Mouse (Mus musculus) midbrain, embryonic 12.5 days (tissue): Measurements from ENCODE around the gene Olfr960. TPM values are rescaled to one million over a fixed set of nuclear protein-coding genes. Genes with fewer than 3 reads are reported as not detected.

ENCODE experiments used
- ATAC-seq: fragments of 200-750 bp; cut with Nextera tagmentation; 2 replicates; pipeline ENCODE4 v1.8.0; 2017; ENCODE audit warnings: low read depth, moderate TSS enrichment, moderate library complexity; ENCODE audit not compliant: low FRiP score
- H3K27ac ChIP-seq: fragments of 300-500 bp; sonication (generic); replicated peaks from 2 replicates; pipeline ENCODE4 v1.5.1; 2016; ENCODE audit warnings: mild to moderate bottlenecking
- H3K27me3 ChIP-seq: fragments of 300-500 bp; sonication (generic); 2 replicates; pipeline ENCODE4 v1.6.1; 2016; ENCODE audit warnings: mild to moderate bottlenecking
- H3K36me3 ChIP-seq: fragments of 300-500 bp; sonication (generic); 2 replicates; pipeline ENCODE4 v1.6.1; 2016
- H3K4me1 ChIP-seq: fragments of 300-500 bp; sonication (generic); 2 replicates; pipeline ENCODE4 v1.6.1; 2016
- H3K4me2 ChIP-seq: fragments of 300-500 bp; sonication (generic); replicated peaks from 2 replicates; pipeline ENCODE4 v1.6.1; 2016; ENCODE audit warnings: mild to moderate bottlenecking, moderate library complexity
- H3K4me3 ChIP-seq: fragments of 300-500 bp; sonication (generic); 2 replicates; pipeline ENCODE4 v1.5.1; 2016; ENCODE audit warnings: mild to moderate bottlenecking
- H3K9ac ChIP-seq: fragments of 300-500 bp; sonication (generic); replicated peaks from 2 replicates; pipeline ENCODE4 v1.6.1; 2016; ENCODE audit warnings: mild to moderate bottlenecking, moderate library complexity
- H3K9me3 ChIP-seq: fragments of 300-500 bp; sonication (generic); 2 replicates; pipeline ENCODE4 v1.6.1; 2016; ENCODE audit warnings: mild to moderate bottlenecking
- WGBS: fragments of 180-500 bp; shearing (Covaris S2); methylation state at CpG from one replicate; pipeline ENCODE4 v1.1.7; 2016; 5-methylcytosine and 5-hydroxymethylcytosine counted together
- polyA plus RNA-seq: library from polyadenylated mRNA; unstranded; fragments of >200 nt; fragmentation: Nextera tagmentation; extraction: Ambion mirVana; gene quantifications from 2 replicates; pipeline ENCODE4 v1.2.1, GENCODE M21; 2016

The Olfr960 gene
- polyA plus RNA-seq = not detected in 2 replicates

DNA sequence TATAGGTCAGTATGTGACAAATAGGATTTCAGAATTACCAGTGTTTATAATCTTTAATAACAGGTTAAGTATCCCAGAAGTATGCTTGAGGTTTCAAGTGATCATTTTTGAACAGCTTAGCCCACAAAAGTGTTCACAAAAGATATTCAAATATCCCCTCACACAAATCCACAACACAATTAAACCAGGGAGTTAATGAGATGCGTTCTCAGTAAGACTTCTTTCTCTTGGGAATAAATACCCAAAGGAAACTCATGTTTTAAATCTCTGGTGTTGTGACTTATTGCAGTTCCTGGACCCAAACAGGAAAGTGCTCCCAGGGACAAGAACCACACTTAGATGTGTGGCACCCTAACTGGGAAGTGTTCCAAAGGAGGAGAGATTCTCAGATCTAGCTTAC is at the start of gene Olfr960:
Gene Olfr960, plus strand, starts transcription at position 301 of the 400 bp plus-strand sequence.
- no peak within 1 kb of the TSS for H3K27ac ChIP-seq
- H3K9me3 ChIP-seq = no peaks in the 10 kb centered on the region
- no peak within 1 kb of the TSS for H3K9ac ChIP-seq
- WGBS = 56% methylated on average over 1 of the region's 1 CpGs
- no peaks in the 10 kb centered on the region for H3K4me1 ChIP-seq
- no peak for ATAC-seq
- H3K27me3 ChIP-seq = no peaks in the 10 kb centered on the region
- H3K36me3 ChIP-seq = no peaks in the 10 kb centered on the region
- no peak within 1 kb of the TSS for H3K4me3 ChIP-seq
- H3K4me2 ChIP-seq = no peak within 1 kb of the TSS

DNA sequence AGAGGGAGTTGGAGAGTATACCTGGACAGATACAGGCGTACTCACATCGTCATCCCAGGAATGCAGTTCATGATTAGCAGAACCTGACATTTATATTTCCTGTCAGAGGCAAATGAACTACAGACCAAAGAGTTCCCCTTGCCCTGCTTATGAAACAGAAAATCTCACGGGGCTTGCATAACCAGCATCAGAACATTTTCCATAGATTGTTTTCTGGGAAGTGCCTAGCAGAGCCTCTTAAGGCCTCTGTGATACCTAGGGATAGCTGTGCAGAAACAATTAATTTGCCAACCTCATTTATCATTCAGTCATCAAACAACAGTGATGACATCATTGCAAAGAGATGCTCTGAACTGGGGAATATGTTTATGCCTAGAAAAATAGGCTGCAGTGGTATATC is 45.7 kb upstream of the Olfr960 start, which contains the start of gene Olfr959:
Gene Olfr959, minus strand, starts transcription at position 101 of the 400 bp plus-strand sequence.
- Histone ChIP-seq H3K4me2 (no peak within 1 kb of the TSS), H3K4me1 (no peaks in the 10 kb centered on the region), H3K36me3 (no peaks in the 10 kb centered on the region), H3K27ac (no peak within 1 kb of the TSS), H3K9ac (no peak within 1 kb of the TSS), H3K9me3 (no peaks in the 10 kb centered on the region), H3K27me3 (no peaks in the 10 kb centered on the region), H3K4me3 (no peak within 1 kb of the TSS)
- no peak for ATAC-seq
- WGBS = 89% methylated on average over 3 of the region's 3 CpGs

DNA sequence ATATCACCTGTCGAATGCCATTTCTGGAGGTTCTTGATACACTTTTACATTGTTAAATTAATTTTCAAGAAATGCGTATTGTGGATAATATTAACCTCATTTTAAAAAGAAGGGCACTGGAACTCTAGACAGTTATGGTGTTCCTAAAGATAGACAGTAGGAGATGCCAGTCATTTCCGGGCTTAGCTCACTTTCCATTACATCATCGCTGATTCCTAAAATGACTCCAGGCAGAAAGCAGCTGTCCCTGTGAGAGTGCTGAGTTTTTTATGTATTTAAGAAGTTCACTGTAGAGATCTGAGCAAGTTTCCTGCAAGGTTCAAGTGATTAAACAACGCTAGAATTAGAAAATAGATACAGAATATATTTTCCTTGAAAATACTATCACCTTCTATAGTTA is 44.1 kb upstream of the Olfr960 start:
- Histone ChIP-seq H3K9ac (no peak overlapping the region), H3K9me3 (no peaks in the 10 kb centered on the region), H3K4me2 (no peak overlapping the region), H3K36me3 (no peaks in the 10 kb centered on the region), H3K27ac (no peak overlapping the region), H3K4me3 (no peak overlapping the region), H3K27me3 (no peaks in the 10 kb centered on the region), H3K4me1 (no peaks in the 10 kb centered on the region)
- no peak for ATAC-seq
- 91% methylated on average over 5 of the region's 5 CpGs for WGBS

DNA sequence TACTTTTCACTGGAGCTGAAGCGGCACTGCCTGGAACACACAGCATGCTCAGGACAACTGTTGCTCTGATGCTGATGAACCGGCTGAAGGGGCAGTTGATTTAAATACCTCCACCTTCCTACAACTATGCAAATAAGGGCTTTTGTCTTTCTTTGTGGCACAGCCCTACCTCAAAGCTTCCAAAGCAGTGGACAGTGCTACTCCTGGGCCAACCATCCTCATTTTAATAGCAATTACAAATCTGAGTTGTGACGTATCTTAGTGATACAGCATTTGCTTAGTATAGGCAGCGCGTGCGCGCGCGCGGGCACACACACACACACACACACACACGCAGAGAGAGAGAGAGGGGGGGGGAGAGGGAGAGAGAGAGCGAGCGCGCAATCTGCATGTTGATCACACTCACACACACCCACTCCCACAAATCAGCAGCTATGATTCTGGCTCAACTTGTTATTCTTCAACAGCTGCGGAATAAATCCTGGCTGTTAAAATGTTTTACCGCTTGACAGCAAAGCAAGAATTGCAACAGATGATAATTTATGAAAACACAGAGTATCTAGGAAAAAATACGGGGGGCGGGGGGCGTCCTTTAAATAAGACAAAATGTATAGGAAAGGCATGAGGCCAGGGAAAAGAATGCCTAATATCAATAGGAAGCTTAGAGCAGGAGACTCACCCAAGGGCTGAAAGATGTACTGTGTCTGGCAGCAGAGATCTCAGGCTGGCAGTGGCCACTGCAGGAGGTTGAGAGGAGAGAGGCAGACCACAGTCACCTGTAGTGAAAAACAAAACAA is 18.4 kb upstream of the Olfr960 start:
- Histone ChIP-seq H3K4me1 (peaks cover 12% of the 10 kb centered on the region; the same call in 1 of the 2 replicates), H3K27me3 (no peaks in the 10 kb centered on the region; the same call in 1 of the 2 replicates), H3K36me3 (no peaks in the 10 kb centered on the region), H3K9ac (peak overlapping the region; percentile 37), H3K27ac (no peak overlapping the region), H3K4me3 (peak overlapping the region; percentile 44), H3K9me3 (no peaks in the 10 kb centered on the region), H3K4me2 (peak overlapping the region; percentile 74)
- 2% methylated on average over 19 of the region's 19 CpGs for WGBS
- peak; percentile 90 for ATAC-seq

DNA sequence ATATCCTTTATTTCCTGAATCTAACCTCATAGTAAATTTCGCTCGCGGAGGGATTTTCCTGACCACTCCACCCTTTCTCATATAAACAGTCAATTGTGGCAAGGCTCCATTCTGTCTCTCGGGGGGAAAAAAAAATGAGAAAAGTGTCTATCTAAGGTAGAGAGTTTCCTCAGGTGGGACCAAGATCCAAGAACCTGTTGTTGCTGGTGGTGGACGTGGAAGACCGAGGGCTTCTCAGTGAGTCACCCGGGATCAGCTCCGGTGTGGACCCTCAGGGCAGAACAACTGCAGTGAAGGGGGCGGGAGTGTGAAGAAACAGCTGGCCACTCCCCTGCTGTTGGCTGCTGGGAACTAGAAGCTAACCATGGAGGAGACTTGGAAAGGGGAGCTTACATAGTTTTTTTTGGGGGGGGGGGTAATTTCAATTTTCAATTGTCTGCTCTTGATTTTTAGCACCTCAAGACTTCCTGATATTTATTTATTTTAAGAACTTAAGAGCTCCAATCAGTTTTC is 17.8 kb upstream of the Olfr960 start:
- Histone ChIP-seq H3K9ac (peak overlapping the region; percentile 37; the same call in 1 of the 2 replicates), H3K27ac (no peak overlapping the region), H3K4me1 (peaks cover 12% of the 10 kb centered on the region; the same call in 1 of the 2 replicates), H3K4me3 (peak overlapping the region; percentile 44), H3K36me3 (no peaks in the 10 kb centered on the region), H3K27me3 (no peaks in the 10 kb centered on the region; the same call in 1 of the 2 replicates), H3K9me3 (no peaks in the 10 kb centered on the region), H3K4me2 (peak overlapping the region; percentile 74)
- 0% methylated on average over 9 of the region's 9 CpGs for WGBS
- peak; percentile 74 for ATAC-seq

DNA sequence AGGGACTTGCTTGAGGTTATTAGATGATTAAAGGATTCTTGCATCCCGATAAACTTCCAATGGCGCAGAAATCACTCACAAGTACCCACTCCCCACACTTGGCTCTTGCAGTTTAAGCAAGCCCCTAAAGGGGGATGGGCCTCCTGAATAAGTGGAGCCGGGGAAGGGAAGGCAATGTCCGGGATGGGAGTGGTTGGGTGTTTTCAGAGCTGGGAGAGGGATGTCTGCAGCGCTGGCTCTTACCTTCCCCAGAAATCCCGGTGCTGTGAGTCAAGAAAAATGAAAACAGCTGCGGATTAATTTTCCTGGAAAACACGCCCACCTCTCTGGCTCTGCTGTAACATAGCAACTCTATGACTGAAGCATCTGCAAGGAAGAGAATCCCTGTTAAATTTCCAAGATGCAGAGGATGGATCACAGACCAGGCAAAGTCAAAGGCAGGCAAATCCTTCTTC is 17.1 kb upstream of the Olfr960 start, which contains the start of gene AW551984:
Gene AW551984, minus strand, starts transcription at position 405 of the 455 bp plus-strand sequence.
- Histone ChIP-seq H3K27ac (no peak within 1 kb of the TSS), H3K4me3 (peak within 1 kb of the TSS; percentile 44), H3K4me1 (peaks cover 12% of the 10 kb centered on the region; the same call in 1 of the 2 replicates)

DNA sequence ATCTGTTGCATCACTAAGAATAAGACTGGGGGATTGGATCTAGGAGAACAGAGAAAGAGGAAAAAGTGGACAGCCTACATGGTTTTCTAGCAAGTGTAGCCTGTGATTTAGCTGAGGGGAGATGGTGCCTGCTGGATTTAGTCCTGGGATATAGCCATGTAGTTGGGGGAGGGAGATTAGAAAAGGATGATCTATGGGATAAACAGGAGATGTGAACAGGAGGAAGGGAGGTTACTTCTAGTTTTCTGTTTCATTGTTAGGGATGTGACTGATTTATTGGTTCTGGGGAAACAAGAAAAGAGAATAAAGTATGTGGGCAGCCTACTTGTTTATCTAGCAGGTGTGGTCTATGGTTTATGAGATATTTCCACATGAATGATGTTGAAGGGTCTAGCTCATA is 12.7 kb upstream of the Olfr960 start:
- H3K27ac ChIP-seq = no peak overlapping the region
- H3K4me3 ChIP-seq = no peak overlapping the region
- peaks cover 6% of the 10 kb centered on the region; the same call in 1 of the 2 replicates for H3K4me1 ChIP-seq
- no peaks in the 10 kb centered on the region for H3K36me3 ChIP-seq
- H3K4me2 ChIP-seq = no peak overlapping the region
- no peak for ATAC-seq
- no peaks in the 10 kb centered on the region for H3K9me3 ChIP-seq
- no peaks in the 10 kb centered on the region for H3K27me3 ChIP-seq
- H3K9ac ChIP-seq = no peak overlapping the region

More for the DNA sequence above, 17.1 kb upstream of the Olfr960 start, which contains the start of gene AW551984:
- H3K36me3 ChIP-seq = no peaks in the 10 kb centered on the region
- no peaks in the 10 kb centered on the region; the same call in 1 of the 2 replicates for H3K27me3 ChIP-seq
- H3K4me2 ChIP-seq = peak within 1 kb of the TSS; percentile 74
- WGBS = 0% methylated on average over 8 of the region's 8 CpGs
- H3K9me3 ChIP-seq = no peaks in the 10 kb centered on the region
- ATAC-seq = peak; percentile 32; the same call in 1 of the 2 replicates
- peak within 1 kb of the TSS; percentile 37; the same call in 1 of the 2 replicates for H3K9ac ChIP-seq

DNA sequence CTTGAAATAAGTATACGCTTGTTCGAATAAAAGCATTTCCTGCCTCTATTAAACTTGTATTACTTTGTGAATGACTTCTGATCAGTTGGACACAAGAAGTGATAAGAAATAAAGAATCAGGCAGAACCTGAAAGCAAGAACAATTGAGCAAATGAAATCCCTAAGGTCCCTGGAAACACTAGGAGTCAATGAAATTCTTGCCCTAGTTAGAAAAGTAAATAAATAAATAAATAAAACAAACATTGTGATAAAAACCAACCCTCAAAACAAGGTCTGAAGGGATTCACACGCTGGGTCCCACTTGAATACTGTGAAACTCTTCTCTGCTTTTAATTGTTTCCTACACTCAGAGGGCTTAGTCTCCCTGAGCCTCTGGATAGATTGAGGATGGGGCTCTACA is 10.8 kb upstream of the Olfr960 start, which contains the start of gene Olfr148:
Gene Olfr148, plus strand, starts transcription at position 301 of the 400 bp plus-strand sequence.
- no peaks in the 10 kb centered on the region for H3K9me3 ChIP-seq
- H3K4me1 ChIP-seq = no peaks in the 10 kb centered on the region
- no peaks in the 10 kb centered on the region for H3K36me3 ChIP-seq
- H3K27ac ChIP-seq = no peak within 1 kb of the TSS
- no peak for ATAC-seq
- no peak within 1 kb of the TSS for H3K4me3 ChIP-seq
- H3K27me3 ChIP-seq = no peaks in the 10 kb centered on the region
- no peak within 1 kb of the TSS for H3K9ac ChIP-seq
- WGBS = 71% methylated on average over 3 of the region's 3 CpGs
- H3K4me2 ChIP-seq = no peak within 1 kb of the TSS

DNA sequence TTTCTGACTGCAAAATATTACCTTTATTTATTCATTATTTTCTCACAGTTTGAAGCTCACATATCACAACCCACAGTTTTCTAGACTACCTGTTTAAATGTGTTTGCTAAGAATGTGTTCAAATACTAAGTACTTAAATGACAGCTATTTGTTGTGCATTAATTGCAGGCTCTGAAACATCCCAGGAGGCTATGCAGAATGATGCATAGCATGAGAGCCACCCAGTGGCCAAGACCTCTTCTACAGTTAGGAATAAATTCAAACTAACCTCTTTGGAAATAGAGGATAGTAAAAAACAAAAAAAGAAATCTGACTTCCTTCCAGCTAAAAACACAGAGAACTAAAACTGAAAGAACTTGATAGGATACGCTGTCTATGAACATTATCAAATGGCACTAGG is 9.2 kb upstream of the Olfr960 start:
- ATAC-seq = peak; percentile 62; the same call in 1 of the 2 replicates
- no peak overlapping the region for H3K4me3 ChIP-seq
- H3K4me1 ChIP-seq = no peaks in the 10 kb centered on the region
- WGBS = 68% methylated on average over 1 of the region's 1 CpGs
- H3K4me2 ChIP-seq = no peak overlapping the region
- H3K36me3 ChIP-seq = no peaks in the 10 kb centered on the region
- no peak overlapping the region for H3K9ac ChIP-seq
- no peaks in the 10 kb centered on the region for H3K9me3 ChIP-seq
- no peaks in the 10 kb centered on the region for H3K27me3 ChIP-seq
- no peak overlapping the region for H3K27ac ChIP-seq

DNA sequence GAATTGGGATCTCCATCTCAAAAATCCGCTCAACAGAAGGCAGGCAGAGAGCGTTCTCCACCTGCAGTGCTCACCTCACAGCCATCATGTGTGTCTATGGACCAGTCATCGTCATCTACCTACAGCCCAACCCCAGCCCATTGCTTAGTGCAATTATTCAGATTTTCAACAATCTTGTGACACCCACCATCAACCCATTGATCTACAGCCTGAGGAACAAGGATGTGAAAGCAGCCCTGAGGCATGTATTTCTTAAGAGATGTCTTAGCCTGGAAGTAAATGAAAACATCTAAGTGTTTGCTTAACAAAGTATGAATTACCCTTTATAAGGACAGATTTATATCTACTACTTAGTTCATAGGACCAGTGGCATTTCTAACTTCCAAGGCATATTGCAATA is 2.6 kb downstream of the Olfr960 start:
- Histone ChIP-seq H3K4me3 (no peak overlapping the region), H3K9ac (no peak overlapping the region), H3K4me1 (no peaks in the 10 kb centered on the region), H3K27me3 (no peaks in the 10 kb centered on the region), H3K27ac (no peak overlapping the region), H3K4me2 (no peak overlapping the region), H3K9me3 (no peaks in the 10 kb centered on the region), H3K36me3 (no peaks in the 10 kb centered on the region)
- WGBS = 92% methylated on average over 3 of the region's 3 CpGs
- no peak for ATAC-seq

DNA sequence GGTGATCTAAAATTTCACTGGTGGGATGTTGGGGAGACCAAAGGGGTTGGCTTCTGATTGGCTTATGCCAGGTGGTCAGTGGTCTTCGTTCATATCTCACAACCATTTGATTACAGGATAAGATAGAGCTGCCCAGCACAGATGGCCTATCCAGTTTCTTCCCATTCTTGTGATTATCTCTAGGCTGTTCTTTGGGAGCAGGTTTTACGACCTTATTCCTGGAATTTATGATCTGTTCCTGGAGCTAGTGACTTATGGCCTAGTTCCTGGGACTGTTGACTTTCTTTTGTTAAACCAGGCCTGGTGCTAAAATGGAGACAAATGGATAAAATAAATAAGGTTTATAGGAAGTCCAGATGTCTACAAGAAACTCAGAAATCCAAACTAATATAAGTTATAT is 3.5 kb downstream of the Olfr960 start:
- ATAC-seq = no peak
- 86% methylated on average over 2 of the region's 2 CpGs for WGBS
- H3K36me3 ChIP-seq = no peaks in the 10 kb centered on the region
- no peak overlapping the region for H3K4me3 ChIP-seq
- H3K27ac ChIP-seq = no peak overlapping the region
- H3K4me2 ChIP-seq = no peak overlapping the region
- no peaks in the 10 kb centered on the region for H3K27me3 ChIP-seq
- H3K4me1 ChIP-seq = no peaks in the 10 kb centered on the region
- H3K9me3 ChIP-seq = no peaks in the 10 kb centered on the region
- H3K9ac ChIP-seq = no peak overlapping the region

DNA sequence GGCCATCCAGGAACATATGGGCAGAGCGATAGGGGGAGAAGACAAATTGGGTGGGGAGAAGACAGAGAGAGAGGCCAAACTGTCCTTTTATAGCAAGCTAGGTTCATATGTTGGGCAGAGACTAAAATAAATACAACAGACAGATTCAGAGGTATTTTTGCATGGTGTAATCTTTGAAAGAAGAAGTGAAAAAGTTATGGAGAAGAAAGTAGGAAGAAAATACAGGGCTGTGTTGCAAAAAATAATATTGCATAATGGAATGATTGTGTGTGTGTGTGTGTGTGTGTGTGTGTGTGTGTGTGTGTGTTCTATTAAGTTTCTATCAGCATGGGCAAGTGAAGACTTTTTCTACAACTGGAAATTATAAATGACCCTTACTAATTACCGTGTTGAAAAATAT is 7.9 kb downstream of the Olfr960 start:
- 86% methylated on average over 2 of the region's 2 CpGs for WGBS

More for the DNA sequence above, 7.9 kb downstream of the Olfr960 start:
- H3K4me3 ChIP-seq = no peak overlapping the region
- H3K9me3 ChIP-seq = no peaks in the 10 kb centered on the region
- H3K9ac ChIP-seq = no peak overlapping the region
- no peak overlapping the region for H3K27ac ChIP-seq
- no peaks in the 10 kb centered on the region for H3K36me3 ChIP-seq
- ATAC-seq = no peak
- H3K4me1 ChIP-seq = no peaks in the 10 kb centered on the region
- H3K4me2 ChIP-seq = no peak overlapping the region
- H3K27me3 ChIP-seq = no peaks in the 10 kb centered on the region
